Comparison of ENCODE assay signal across 14 mouse cellular contexts in the genomic region with DNA sequence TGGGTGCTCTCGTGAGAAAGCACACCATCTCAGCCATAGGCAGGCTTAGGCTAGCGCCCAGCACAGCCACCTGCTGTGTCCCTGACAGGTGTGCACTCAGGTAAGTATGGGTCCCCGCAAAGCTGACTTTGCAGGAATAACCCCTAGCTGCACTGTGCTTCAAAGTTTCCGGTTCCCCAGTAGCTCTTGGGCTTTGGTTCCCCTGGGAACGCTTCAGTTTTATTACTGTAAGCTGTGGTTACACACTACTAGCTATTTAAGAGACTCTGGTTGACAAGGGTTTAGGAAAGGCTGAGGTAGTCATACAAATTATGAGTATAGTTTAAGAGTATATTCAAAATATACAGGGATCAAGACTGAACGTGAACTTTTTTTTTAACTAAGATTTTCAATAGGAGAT. TPM values are rescaled to one million over a fixed set of nuclear protein-coding genes. Genes with fewer than 3 reads are reported as not detected.
"Had no signal": no experiment of that assay in that cellular context is flagged by ENCODE, and none has a peak within 500 bp of the region (broad histone marks: within the 10 kb centered on the region; RNA-seq: fewer than 3 reads in every experiment).

No protein-coding gene starts in this region.

- H3K36me3 ChIP-seq: intestine, embryonic 15.5 days; kidney, embryonic 15.5 days; limb, embryonic 10.5 days; liver, embryonic 12.5 days; lung, embryonic 15.5 days; midbrain, embryonic 13.5 days; neural tube, embryonic 13.5 days had no signal

- H3K9ac ChIP-seq: intestine, embryonic 15.5 days; kidney, embryonic 15.5 days; liver, embryonic 12.5 days; lung, embryonic 15.5 days; midbrain, embryonic 13.5 days; neural tube, embryonic 13.5 days had no signal

- H3K9me3 ChIP-seq: intestine, embryonic 15.5 days; kidney, embryonic 15.5 days; limb, embryonic 10.5 days; liver, embryonic 12.5 days; lung, embryonic 15.5 days; midbrain, embryonic 13.5 days; neural tube, embryonic 13.5 days had no signal

- H3K4me2 ChIP-seq: intestine, embryonic 15.5 days had no signal

- H3K4me3 ChIP-seq: intestine, embryonic 15.5 days; liver, embryonic 12.5 days had no signal

- H3K27ac ChIP-seq: intestine, embryonic 15.5 days; kidney, embryonic 15.5 days; limb, embryonic 10.5 days; liver, embryonic 12.5 days; lung, embryonic 15.5 days; macrophage; midbrain, embryonic 13.5 days; neural tube, embryonic 13.5 days had no signal

- ATAC-seq: intestine, embryonic 15.5 days; liver, embryonic 12.5 days; midbrain, embryonic 13.5 days had no signal

- DNase-seq: kidney, adult 18-20 months; kidney, postnatal 14 days; lung, postnatal 14 days; right cerebral cortex, postnatal 14 days; thymus, adult 18-20 months had no signal

RNA-seq across cellular contexts. Expression of gene Slc35d3, which starts 1.5 kb away (rescaled TPM):
- total RNA-seq: monocyte, adult 5-6 weeks had no signal
